Mouse (Mus musculus) hindbrain, postnatal 0 days (tissue): ENCODE measurements around the gene Tex9. TPM values are rescaled to one million over a fixed set of nuclear protein-coding genes. Genes with fewer than 3 reads are reported as not detected.

Experiments
- ATAC-seq: fragments of 200-750 bp; cut with Nextera tagmentation; 2 replicates; pipeline ENCODE4 v1.8.0; 2017; ENCODE audit warnings: mild to moderate bottlenecking, moderate TSS enrichment, moderate library complexity
- DNase-seq: peaks from one replicate; pipeline ENCODE4 v3.0.0-alpha.2; 2015; ENCODE audit warnings: low spot score
- H3K27ac ChIP-seq: fragments of 300-500 bp; sonication (generic); 2 replicates; pipeline ENCODE4 v1.5.1; 2014; ENCODE audit warnings: mild to moderate bottlenecking
- H3K27me3 ChIP-seq: fragments of 300-500 bp; sonication (generic); 2 replicates; pipeline ENCODE4 v1.6.1; 2014; ENCODE audit warnings: low read length, mixed read lengths; ENCODE audit not compliant: insufficient read depth
- H3K36me3 ChIP-seq: fragments of 300-500 bp; sonication (generic); 2 replicates; pipeline ENCODE4 v1.6.1; 2014; ENCODE audit warnings: low read length, mixed read lengths; ENCODE audit not compliant: insufficient read depth
- H3K4me1 ChIP-seq: fragments of 300-500 bp; sonication (generic); 2 replicates; pipeline ENCODE4 v1.6.1; 2014; ENCODE audit warnings: antibody characterized with exemption, low read length, mixed read lengths; ENCODE audit not compliant: insufficient read depth
- H3K4me2 ChIP-seq: fragments of 300-500 bp; sonication (generic); 2 replicates; pipeline ENCODE4 v1.6.1; 2014; ENCODE audit warnings: low read depth, mild to moderate bottlenecking, low read length, moderate library complexity, mixed read lengths
- H3K4me3 ChIP-seq: fragments of 300-500 bp; sonication (generic); 2 replicates; pipeline ENCODE4 v1.5.1; 2014; ENCODE audit warnings: low read length
- H3K9ac ChIP-seq: fragments of 300-500 bp; sonication (generic); replicated peaks from 2 replicates; pipeline ENCODE4 v1.6.1; 2014; ENCODE audit warnings: mild to moderate bottlenecking, low read length, moderate library complexity, mixed read lengths
- H3K9me3 ChIP-seq: fragments of 300-500 bp; sonication (generic); 2 replicates; pipeline ENCODE4 v1.6.1; 2016; ENCODE audit warnings: low read length, mixed read lengths
- CTCF ChIP-seq: IDR thresholded peaks from 2 replicates; pipeline ENCODE4 v1.5.1; 2016; ENCODE audit warnings: antibody characterized with exemption, control low read depth, low read depth
- WGBS: fragments of 180-500 bp; shearing (Covaris S2); extraction: QIAGEN DNeasy Blood & Tissue Kit; methylation state at CpG from one replicate; pipeline ENCODE4 v1.1.7; 2014; 5-methylcytosine and 5-hydroxymethylcytosine counted together
- polyA plus RNA-seq: library from polyadenylated mRNA; unstranded; fragments of >200 nt; fragmentation: Nextera tagmentation; extraction: Ambion mirVana; gene quantifications from 2 replicates; pipeline ENCODE4 v1.2.1, GENCODE M21; 2015
- total RNA-seq: library from RNA; depleted of rRNA; stranded (reverse); fragments of >200 nt; gene quantifications from 2 replicates; pipeline ENCODE4 v1.2.3, GENCODE M21; 2014; rRNA removed

Tex9 gene
- 13.7 and 16.8 TPM in 2 replicates for total RNA-seq
- polyA plus RNA-seq = 41.9 and 44.8 TPM in 2 replicates

DNA sequence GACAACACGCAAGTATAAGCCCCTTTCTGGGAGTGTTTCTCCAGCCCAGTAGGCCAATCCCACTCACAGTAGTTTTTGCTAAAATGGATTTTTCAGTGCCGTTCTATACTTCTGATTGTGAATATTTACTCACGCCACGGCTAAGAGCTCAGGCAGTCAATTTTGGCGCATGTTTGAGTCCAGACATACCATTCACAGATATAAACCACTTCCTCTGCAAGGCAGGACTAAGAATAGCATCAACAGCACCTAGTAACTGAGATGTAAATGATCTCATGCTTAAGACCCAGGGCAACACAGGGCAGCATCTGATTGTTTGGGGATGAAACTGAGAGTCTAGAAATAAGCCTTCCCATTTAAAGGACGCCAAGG lies at the start of gene Tex9:
TSS of gene Tex9 (minus strand) at position 19 of the 372 bp plus-strand sequence.
- Histone ChIP-seq H3K4me2 (peak within 1 kb of the TSS; percentile 74), H3K9ac (peak within 1 kb of the TSS; percentile 65), H3K4me1 (no peaks in the 10 kb centered on the region), H3K36me3 (no peaks in the 10 kb centered on the region), H3K27me3 (no peaks in the 10 kb centered on the region), H3K9me3 (no peaks in the 10 kb centered on the region), H3K27ac (peak within 1 kb of the TSS; percentile 87), H3K4me3 (peak within 1 kb of the TSS; percentile 70)
- no peak for DNase-seq
- 7% methylated on average over 6 of the region's 6 CpGs for WGBS
- TF ChIP-seq CTCF = no peak
- ATAC-seq = peak; percentile 34

DNA sequence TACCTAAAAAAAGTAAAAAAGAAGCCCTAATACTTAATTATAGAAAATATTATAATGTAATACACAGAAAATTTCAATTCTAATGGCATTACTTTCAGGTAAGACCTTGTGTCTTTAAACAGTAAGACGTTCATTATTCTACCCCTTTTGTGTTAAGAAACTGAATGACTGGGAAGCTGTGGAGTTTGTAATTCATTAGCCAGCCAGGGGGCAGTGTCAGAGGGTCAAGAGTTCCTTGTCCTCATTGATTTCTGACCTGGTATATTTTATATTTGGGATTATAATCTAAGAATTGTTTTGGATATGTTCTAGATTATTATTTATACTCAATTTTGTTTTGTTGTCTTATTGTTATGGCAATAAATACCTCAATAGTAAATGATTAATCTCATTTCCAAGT lies 45.1 kb upstream of the Tex9 start:
- H3K27me3 ChIP-seq = no peaks in the 10 kb centered on the region
- DNase-seq (no peak), ATAC-seq (no peak)
- no peaks in the 10 kb centered on the region for H3K36me3 ChIP-seq
- H3K4me2 ChIP-seq = no peak overlapping the region
- no peak overlapping the region for H3K27ac ChIP-seq
- WGBS = 25% methylated on average over 1 of the region's 1 CpGs
- peak; percentile 7; the same call in 1 of the 2 replicates for TF ChIP-seq CTCF
- H3K9me3 ChIP-seq = no peaks in the 10 kb centered on the region
- no peaks in the 10 kb centered on the region for H3K4me1 ChIP-seq
- no peak overlapping the region for H3K4me3 ChIP-seq
- no peak overlapping the region for H3K9ac ChIP-seq

GRCm38 (mm10) chr9:72535394-72535793 lies 43.4 kb upstream of the Tex9 start:
- no peaks in the 10 kb centered on the region for H3K9me3 ChIP-seq
- no peak overlapping the region for H3K27ac ChIP-seq
- no peaks in the 10 kb centered on the region for H3K27me3 ChIP-seq
- no peak overlapping the region for H3K4me3 ChIP-seq
- 72% methylated on average over 3 of the region's 3 CpGs for WGBS
- peak overlapping the region; percentile 60 for H3K4me2 ChIP-seq
- ATAC-seq = no peak
- H3K4me1 ChIP-seq = no peaks in the 10 kb centered on the region
- H3K9ac ChIP-seq = no peak overlapping the region
- no peak for DNase-seq
- H3K36me3 ChIP-seq = no peaks in the 10 kb centered on the region
- no peak for TF ChIP-seq CTCF

GRCm38 (mm10) chr9:72534985-72535384 lies 43.0 kb upstream of the Tex9 start:
- WGBS = 77% methylated on average over 2 of the region's 2 CpGs
- no peak for ATAC-seq

DNA sequence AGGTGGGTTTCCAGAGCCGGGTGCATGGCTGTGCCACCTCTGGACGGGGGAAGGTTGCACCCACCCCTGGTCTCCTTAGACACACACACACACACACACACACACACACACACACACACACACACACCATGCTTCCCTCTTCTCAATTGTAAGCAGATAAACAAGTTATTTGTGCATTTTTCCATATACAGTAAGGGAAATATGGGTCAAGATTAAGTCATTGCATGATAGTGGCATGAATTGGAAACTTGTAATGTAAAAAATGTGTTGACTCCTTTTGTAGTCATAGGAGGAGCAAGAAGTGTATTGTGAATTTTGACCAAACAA lies 41.0 kb upstream of the Tex9 start:
- H3K27me3 ChIP-seq = no peaks in the 10 kb centered on the region
- H3K9ac ChIP-seq = peak overlapping the region; percentile 95
- H3K36me3 ChIP-seq = no peaks in the 10 kb centered on the region
- no peak for TF ChIP-seq CTCF
- H3K9me3 ChIP-seq = no peaks in the 10 kb centered on the region
- no peak for DNase-seq
- H3K4me2 ChIP-seq = peak overlapping the region; percentile 60
- peak; percentile 8; the same call in 1 of the 2 replicates for ATAC-seq
- H3K4me3 ChIP-seq = peak overlapping the region; percentile 93
- H3K27ac ChIP-seq = peak overlapping the region; percentile 100
- H3K4me1 ChIP-seq = no peaks in the 10 kb centered on the region
- WGBS = 0% methylated on average over 2 of the region's 2 CpGs

More at GRCm38 (mm10) chr9:72534985-72535384, 43.0 kb upstream of the Tex9 start:
- Histone ChIP-seq H3K9ac (no peak overlapping the region), H3K36me3 (no peaks in the 10 kb centered on the region), H3K9me3 (no peaks in the 10 kb centered on the region), H3K4me1 (no peaks in the 10 kb centered on the region), H3K27ac (no peak overlapping the region), H3K27me3 (no peaks in the 10 kb centered on the region), H3K4me3 (peak overlapping the region; percentile 93), H3K4me2 (peak overlapping the region; percentile 60)
- TF ChIP-seq CTCF = no peak
- no peak for DNase-seq

DNA sequence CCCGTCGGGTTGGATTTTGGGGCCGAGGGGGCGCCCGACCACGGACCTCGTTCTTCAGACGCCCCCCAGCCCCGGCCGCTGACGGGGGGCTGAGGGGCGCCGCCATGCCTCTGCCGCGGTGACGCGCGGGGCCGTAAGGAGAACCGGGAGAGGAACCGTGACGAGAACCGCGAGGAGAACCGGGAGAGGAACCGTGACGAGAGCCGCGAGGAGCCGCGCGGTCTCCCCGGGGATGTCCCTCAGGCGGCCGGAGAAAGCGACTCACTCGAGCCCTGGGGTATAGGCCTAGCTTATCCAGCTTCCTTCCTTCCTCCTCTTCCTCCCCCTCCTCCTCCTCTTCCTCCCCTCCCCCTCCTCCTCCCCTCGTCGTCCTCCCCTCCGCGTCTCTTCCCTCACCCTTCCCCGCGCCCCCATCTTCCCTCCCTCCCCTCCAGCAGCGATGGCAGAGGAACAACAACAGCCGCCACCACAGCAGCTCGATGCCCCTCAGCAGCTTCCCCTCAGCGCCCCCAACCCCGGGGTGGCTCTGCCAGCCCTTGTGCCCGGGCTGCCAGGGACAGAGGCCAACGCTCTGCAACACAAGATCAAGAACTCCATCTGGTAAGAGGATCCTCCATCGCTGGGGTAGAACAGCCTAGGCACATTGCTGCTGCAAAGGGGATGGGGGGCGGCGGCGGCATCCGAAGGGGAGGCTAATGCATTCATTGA lies 40.5 kb upstream of the Tex9 start:
- Histone ChIP-seq H3K27me3 (no peaks in the 10 kb centered on the region), H3K4me3 (peak overlapping the region; percentile 93), H3K4me1 (no peaks in the 10 kb centered on the region), H3K9me3 (no peaks in the 10 kb centered on the region), H3K27ac (peak overlapping the region; percentile 100), H3K9ac (peak overlapping the region; percentile 95), H3K4me2 (peak overlapping the region; percentile 60), H3K36me3 (no peaks in the 10 kb centered on the region)
- peak; percentile 77 for DNase-seq
- TF ChIP-seq CTCF = no peak
- WGBS = 2% methylated on average over 44 of the region's 55 CpGs
- peak; percentile 54 for ATAC-seq

GRCm38 (mm10) chr9:72531996-72532380 lies 40.0 kb upstream of the Tex9 start, which contains the start of gene Rfx7:
Gene Rfx7 (plus strand): TSS chr9:72532240.
- Histone ChIP-seq H3K27me3 (no peaks in the 10 kb centered on the region), H3K9me3 (no peaks in the 10 kb centered on the region), H3K4me3 (peak within 1 kb of the TSS; percentile 93), H3K36me3 (no peaks in the 10 kb centered on the region), H3K4me1 (no peaks in the 10 kb centered on the region), H3K9ac (peak within 1 kb of the TSS; percentile 95), H3K4me2 (peak within 1 kb of the TSS; percentile 60), H3K27ac (peak within 1 kb of the TSS; percentile 100)
- ATAC-seq (peak; percentile 85), DNase-seq (peak; percentile 95)
- 2% methylated on average over 47 of the region's 63 CpGs for WGBS
- TF ChIP-seq CTCF = no peak
